Mouse (Mus musculus) mesoderm, embryonic 11.5 days (tissue): ENCODE measurements around the gene Olfr574.

Source experiments
- DNase-seq: peaks from one replicate; pipeline ENCODE4 v3.0.0-alpha.2; 2012; ENCODE audit warnings: low read depth, low spot score

The Olfr574 gene

DNA sequence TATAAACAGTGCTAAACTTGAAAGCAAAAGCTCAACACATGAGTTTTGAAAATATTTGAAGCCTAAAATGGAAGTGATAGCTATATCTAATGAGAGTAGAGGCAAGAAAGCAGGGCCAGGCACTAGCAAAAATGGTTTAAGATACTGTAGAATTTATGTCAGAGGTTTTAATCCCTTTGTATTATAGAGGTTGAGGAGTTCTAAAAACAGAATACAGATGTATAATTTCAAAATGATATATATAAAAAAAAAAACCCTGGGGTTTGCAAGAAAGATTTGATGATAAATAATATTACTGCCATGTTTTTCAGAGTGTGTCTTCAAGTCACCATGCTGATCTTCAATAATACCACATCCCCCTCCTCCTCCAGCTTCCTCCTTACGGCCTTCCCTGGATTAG, at the start of gene Olfr574:
Olfr574 (plus strand) TSS at position 301 of the 400 bp plus-strand sequence.
- DNase-seq: no peak

DNA sequence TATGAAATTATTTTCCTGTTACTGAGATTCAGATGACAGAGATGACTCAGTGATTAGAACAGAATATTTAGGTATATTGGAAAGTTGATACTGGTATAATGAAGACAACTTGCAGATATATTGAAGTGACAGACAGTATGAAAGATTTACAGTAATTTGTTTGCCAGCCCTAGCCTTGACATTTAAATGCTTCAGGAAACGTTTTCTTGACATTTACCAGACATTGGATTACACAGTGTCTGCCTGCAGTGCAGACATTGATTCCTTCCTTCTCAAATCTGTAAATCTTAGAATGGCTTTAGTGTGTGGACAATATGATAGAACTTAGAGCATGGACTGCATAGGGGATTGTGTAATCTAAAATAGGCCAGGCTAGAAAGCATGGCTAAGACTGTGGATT, 33.0 kb upstream of the Olfr574 start:
- no peak for DNase-seq

DNA sequence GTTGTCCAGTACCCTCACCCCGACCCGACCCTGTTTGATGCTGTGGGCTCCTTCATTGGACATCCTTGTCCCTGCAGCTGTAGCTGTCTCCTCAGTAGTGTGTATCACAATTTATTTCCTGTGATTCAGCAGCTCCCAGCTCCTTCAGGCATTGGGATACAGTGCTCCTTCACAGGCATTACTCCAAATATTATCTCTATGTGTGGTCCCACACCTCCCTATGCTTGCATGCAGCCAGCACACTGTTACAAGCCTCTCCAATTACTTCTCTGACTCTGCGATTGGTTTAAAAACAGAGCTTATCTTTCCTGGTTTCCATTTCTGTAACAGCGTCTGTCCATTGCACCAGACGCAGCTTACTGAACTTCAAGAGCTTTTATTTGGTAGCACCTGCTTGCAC, 31.9 kb upstream of the Olfr574 start:
- DNase-seq: no peak

DNA sequence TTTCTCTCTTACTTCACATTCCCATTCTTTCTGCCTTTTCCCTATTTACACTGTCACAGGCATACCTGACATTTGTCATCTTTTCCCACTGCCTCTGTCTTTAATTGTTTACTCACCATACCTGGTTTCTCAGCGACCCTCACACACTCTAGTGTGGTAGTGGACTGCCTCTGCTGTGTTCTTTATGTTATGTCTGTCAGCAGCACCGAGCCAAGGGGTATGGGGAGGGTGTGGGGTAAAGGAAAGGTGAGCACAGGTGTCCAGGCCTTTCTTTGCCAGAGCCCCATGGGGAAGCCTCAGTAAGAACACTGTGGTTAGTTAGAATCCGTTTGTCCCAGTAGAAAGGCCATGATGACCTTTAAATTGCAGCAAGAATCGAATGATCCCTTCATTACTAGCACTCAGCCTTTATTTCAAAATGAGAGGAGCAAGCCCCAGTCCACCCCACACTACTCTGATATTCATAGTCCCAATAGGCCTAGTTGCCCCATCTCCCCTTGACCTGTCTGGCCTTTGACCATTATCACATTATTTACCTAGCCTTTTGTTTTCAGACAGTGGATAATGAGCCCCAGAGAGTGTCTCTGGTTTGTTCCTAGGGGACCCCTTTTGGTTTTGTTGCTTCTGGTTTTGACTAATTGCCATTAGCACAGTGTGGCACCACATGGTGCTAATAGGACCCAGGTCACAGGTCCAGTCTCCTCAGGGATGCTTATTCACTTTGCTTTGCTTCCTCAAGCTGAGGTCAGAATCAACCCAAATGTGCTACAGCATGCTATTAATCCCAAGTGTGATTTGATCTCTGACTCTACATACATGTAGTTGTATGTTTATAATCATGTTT, 31.0 kb upstream of the Olfr574 start, which contains the start of gene Olfr571:
Olfr571 (minus strand) TSS at position 505 of the 844 bp plus-strand sequence.
- peak; percentile 29 for DNase-seq

DNA sequence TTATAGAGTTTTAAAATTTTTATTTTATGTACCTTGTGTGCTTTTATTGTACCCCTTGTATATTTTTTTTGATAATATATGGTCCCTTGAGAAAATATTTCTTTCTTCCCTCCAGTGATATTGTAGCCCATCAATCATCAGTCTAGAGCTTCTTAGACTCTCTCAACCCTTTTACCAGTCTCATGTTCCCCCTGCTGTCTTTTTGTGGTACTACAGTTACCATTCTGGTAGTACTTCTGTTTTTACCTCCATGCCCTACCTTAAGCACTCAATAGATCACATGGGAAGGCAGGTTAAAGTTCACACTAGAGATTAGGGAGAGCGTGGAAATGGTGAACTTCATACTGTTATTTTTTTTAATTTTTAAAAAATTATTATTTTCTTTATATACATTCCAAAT, 28.6 kb upstream of the Olfr574 start:
- peak; percentile 62 for DNase-seq

DNA sequence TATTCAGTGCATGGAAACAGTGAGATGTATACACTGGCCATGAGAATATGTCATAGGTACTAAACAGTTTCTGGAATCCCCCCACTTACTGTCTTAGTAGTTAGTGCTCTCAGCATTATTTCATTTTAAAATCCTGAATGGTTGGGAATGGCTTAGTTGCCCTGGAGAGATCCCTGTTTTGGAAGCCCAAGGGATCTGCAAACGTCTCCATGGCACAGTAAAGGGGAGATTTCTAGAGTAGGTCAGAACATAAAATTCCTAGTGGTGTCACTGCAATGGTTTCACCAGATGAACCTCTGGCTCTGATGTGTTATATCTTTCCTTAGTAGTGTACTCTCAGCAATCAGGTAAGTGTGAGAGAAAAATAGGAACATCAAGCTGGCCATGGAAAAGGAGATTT, 24.2 kb upstream of the Olfr574 start, which contains the start of gene Olfr572:
Olfr572 (plus strand) TSS at position 301 of the 400 bp plus-strand sequence.
- DNase-seq: no peak

DNA sequence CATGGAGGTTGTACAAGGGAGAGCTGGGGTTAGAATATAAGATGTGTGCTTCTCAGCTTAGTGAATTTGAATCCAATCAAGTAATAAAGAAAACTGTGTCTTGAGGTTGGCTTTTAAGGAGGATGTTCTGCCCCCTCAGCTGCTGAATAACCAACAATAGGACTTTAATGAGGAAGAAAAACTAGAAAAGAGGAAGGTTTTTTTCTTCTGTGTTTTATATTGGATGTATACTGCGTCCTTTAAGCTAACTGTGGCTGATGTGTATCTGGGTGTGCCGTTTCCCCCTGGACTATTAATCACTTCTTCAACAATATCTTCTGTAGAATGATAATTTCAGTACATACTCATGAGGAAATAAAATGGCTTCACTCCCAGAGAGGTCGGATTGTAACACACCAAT, 21.2 kb upstream of the Olfr574 start:
- DNase-seq: no peak

DNA sequence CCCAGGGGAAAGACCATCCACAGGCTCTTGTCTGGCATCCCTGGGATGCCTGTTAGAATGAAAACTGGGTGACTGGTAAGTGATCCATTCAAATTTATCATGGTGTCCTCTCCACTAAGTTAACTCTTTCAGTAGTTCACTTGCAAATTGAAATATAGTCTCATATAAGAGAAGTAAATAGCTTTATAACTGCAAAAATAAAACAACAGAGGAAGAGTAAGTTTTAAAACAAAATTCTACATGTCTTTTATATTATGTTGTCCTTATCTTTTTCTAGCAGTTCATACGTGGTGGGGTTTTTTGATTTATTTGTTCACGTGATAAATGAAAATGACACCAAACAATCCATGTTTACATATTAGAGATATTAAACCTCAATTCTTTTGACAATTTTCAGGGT, 5.8 kb upstream of the Olfr574 start, which contains the start of gene Olfr573-ps1:
Olfr573-ps1 (minus strand) TSS at position 101 of the 400 bp plus-strand sequence.
- no peak for DNase-seq

DNA sequence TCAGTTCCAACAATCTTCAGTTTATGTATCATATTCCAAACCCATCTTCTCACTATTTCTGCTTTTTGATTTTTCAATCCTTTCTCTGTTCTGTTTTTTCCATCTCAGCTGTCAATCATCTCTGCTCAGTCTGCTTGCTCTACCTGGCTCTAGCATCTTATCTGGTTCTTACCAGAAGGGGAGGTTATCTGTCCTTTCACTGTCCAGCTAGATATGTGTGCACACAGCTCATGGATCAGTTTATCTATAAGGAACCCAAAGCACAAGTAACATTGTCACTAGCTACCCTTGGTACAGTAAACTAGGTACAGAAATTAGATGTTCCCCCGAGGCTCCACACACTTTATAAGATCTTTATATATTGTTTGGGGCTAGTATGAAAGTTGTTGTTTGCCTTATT, 4.8 kb upstream of the Olfr574 start:
- no peak for DNase-seq

DNA sequence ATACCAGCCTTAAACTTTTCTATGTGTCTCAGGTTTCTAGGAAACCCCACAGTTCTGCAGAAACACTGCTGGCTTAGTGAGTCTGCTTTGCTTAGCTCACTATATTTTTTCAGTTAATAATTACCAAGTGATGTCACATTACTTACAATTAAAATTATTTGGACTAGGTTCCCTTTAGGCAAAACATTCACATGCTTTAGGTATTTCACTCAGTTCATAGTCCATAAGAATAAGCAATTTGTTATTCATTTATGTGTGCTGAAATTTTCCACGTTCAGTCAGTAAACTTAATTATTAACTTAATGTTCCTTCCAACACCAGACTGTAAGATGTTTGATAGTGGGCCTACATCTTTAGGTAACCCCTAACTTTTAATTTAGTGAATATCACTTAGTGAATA, 2.5 kb downstream of the Olfr574 start:
- DNase-seq: no peak

DNA sequence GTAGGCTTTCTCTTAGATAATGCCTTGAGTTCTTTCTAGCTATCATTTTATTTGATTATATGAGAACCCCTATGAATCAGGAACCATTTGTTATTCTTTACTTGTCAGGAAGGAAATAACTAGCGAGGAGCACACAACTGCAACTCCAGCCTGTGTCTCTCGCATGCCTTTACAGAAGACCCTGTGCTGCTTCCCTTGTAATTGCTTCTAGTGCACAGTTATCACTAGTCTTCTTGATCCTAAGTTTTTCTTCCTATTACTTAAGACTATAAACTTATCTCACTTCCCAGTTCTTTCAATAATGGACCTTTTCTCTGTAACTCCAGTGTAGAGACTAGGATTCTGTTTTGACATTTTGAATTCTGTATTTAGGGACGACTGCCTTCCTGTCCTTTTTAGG, 9.9 kb downstream of the Olfr574 start:
- no peak for DNase-seq

DNA sequence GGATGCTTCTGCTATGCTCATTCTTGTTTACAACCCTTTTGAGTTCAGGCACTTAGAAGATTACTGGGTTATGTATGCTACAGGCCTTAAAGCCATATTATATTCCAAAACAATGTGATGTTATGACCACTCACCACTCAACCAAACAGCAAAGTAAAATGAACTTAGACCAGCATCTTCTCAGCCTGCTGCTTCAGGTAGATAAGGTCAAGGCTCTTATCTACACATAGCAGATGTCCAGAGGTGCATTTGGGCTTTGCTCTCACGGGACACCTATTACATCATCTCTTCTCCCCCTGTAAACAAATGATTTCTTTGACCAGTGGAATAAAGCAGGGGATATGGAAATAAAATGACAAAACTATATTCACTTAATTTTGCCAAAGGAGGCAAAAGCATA, 10.3 kb downstream of the Olfr574 start, which contains the start of gene Olfr575:
Olfr575 (minus strand) TSS at position 183 of the 400 bp plus-strand sequence.
- DNase-seq: no peak

DNA sequence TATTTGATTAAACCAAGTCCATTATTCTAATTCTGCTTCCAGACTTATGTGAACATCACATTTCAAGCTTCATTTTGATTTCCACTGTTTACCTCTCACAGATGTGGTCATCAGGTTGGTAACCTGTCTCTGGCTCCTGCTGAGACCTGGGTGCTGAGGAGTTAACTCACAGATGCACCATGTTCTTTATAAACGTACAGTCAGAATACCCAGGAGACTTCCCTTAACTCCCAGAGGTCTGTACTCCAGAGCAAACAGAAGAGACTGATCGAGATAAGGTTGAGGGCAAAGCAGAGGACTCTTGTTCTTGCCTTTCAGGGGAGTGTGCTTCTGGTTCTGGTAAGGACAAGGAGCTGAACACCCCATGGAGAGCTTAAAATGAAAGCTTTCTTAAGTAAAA, 14.1 kb downstream of the Olfr574 start, which contains the start of gene Olfr576:
Olfr576 (plus strand) TSS at position 301 of the 400 bp plus-strand sequence.
- no peak for DNase-seq

DNA sequence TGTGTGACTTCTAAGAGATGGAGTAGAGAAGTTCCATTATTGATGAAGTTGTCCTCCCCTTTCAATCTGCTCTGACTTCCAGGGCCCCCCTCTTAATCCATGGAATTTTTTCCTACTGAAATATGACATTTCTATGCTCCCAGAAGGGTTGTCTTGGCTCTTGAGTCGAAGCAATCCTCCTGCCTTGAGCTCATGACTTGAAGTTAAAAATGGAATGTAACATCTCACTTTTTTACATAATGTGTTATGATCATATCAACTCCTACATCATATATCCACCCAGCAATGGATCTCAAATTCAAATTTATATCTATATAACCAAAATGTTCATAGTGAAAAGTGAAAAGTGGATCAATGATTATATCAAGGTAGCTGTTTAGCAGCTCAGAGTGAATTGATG, 26.1 kb downstream of the Olfr574 start:
- no peak for DNase-seq

DNA sequence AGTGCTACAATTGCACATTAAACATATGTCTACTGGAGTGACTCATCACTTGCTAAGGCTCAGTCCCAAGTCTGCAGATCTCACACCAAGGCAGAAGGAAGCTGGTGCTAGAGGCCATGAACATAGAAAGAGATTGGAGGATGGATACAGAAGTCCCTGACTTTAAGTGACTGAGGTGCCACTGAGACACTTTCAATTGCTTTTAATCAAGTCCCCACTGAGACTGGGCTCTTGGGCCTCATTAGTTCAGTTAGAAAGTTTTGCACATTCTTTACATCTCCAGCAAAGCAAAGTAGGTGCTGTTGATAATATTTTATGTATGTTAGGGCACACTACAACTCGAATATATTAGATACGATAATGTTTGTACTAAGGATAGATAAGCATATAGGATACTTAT, 27.6 kb downstream of the Olfr574 start, which contains the start of gene Olfr577:
Olfr577 (minus strand) TSS at position 101 of the 400 bp plus-strand sequence.
- DNase-seq: no peak

DNA sequence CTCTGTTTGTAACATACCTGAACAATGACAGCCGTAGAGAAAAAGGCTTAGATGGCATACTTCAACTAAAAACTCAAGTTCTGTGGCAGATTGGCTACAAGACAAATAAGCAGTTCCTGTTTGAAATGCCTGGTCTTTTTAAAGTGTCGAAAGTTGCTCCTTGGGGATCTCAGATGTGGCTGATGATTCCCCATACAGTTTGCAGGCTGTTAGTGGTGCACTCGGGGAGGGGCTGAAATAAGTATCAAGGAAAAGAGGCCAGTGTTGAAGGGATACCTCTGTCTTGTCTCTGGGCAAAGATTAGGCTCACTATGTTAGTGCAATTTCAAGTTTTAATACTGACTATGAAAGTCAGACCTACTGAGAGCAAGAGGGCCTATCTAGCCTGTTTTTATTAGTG, 41.0 kb downstream of the Olfr574 start, which contains the start of gene Olfr578:
Olfr578 (minus strand) TSS at position 101 of the 400 bp plus-strand sequence.
- no peak for DNase-seq
